Mouse (Mus musculus) liver, embryonic 13.5 days (tissue): ENCODE measurements around the gene Hsf2bp. TPM values are rescaled to one million over a fixed set of nuclear protein-coding genes. Genes with fewer than 3 reads are reported as not detected.

Source experiments
- ATAC-seq: fragments of 200-750 bp; cut with Nextera tagmentation; 2 replicates; pipeline ENCODE4 v1.8.0; 2017; ENCODE audit warnings: low read depth, mild to moderate bottlenecking, moderate number of reproducible peaks, moderate library complexity
- DNase-seq: peaks from one replicate; pipeline ENCODE4 v3.0.0; 2022
- H3K27ac ChIP-seq: fragments of 300-500 bp; sonication (generic); 2 replicates; pipeline ENCODE4 v1.5.1; 2015; ENCODE audit warnings: moderate library complexity, mild to moderate bottlenecking, inconsistent platforms
- H3K27me3 ChIP-seq: fragments of 300-500 bp; sonication (generic); 2 replicates; pipeline ENCODE4 v1.6.1; 2015; ENCODE audit warnings: mild to moderate bottlenecking, inconsistent platforms
- H3K36me3 ChIP-seq: fragments of 300-500 bp; sonication (generic); 2 replicates; pipeline ENCODE4 v1.6.1; 2015; ENCODE audit warnings: mild to moderate bottlenecking, inconsistent platforms
- H3K4me1 ChIP-seq: fragments of 300-500 bp; sonication (generic); replicated peaks from 2 replicates; pipeline ENCODE4 v1.6.1; 2015; ENCODE audit warnings: inconsistent platforms
- H3K4me2 ChIP-seq: fragments of 300-500 bp; sonication (generic); 2 replicates; pipeline ENCODE4 v1.6.1; 2015; ENCODE audit warnings: inconsistent platforms, mild to moderate bottlenecking, moderate library complexity
- H3K4me3 ChIP-seq: fragments of 300-500 bp; sonication (generic); replicated peaks from 2 replicates; pipeline ENCODE4 v1.5.1; 2015; ENCODE audit warnings: mild to moderate bottlenecking, inconsistent platforms
- H3K9ac ChIP-seq: fragments of 300-500 bp; sonication (generic); 2 replicates; pipeline ENCODE4 v1.6.1; 2015; ENCODE audit warnings: mild to moderate bottlenecking, inconsistent platforms
- H3K9me3 ChIP-seq: fragments of 300-500 bp; sonication (generic); replicated peaks from 2 replicates; pipeline ENCODE4 v1.6.1; 2016; ENCODE audit warnings: inconsistent platforms
- WGBS: fragments of 180-500 bp; shearing (Covaris S2); methylation state at CpG from one replicate; pipeline ENCODE4 v1.1.7; 2015; ENCODE audit not compliant: insufficient replicate concordance; 5-methylcytosine and 5-hydroxymethylcytosine counted together
- polyA plus RNA-seq: library from polyadenylated mRNA; unstranded; fragments of >200 nt; fragmentation: Nextera tagmentation; extraction: Ambion mirVana; gene quantifications from 2 replicates; pipeline ENCODE4 v1.2.1, GENCODE M21; 2015

Hsf2bp gene
- polyA plus RNA-seq, 1 experiment from 2014 or later = 0.25 TPM

DNA sequence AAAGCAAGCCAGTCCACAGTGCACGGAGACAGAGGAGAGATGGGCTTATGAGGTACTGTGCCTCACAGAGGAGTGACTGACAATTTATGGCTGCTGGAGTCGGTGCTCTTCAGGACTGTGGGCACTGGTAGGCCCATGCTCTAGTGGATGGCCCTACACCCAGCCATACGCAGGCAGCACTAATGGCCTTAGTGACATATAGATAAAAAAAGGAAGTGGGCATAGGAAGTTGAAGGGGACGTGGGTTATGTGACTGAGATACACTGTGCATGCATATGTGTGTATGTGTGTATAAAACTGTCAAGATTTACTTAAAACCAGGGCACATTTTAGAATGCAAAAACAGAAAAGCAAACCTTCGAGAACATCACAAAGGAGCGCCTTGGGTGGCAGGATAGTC lies 24.5 kb downstream of the Hsf2bp start:
- ATAC-seq (no peak; the same call in 1 of the 2 replicates), DNase-seq (no peak)
- WGBS = 48% methylated on average over 6 of the region's 6 CpGs
- Histone ChIP-seq H3K9ac (no peak overlapping the region), H3K9me3 (no peaks in the 10 kb centered on the region), H3K4me2 (no peak overlapping the region), H3K27ac (no peak overlapping the region), H3K36me3 (no peaks in the 10 kb centered on the region), H3K27me3 (no peaks in the 10 kb centered on the region), H3K4me3 (no peak overlapping the region), H3K4me1 (no peaks in the 10 kb centered on the region)

DNA sequence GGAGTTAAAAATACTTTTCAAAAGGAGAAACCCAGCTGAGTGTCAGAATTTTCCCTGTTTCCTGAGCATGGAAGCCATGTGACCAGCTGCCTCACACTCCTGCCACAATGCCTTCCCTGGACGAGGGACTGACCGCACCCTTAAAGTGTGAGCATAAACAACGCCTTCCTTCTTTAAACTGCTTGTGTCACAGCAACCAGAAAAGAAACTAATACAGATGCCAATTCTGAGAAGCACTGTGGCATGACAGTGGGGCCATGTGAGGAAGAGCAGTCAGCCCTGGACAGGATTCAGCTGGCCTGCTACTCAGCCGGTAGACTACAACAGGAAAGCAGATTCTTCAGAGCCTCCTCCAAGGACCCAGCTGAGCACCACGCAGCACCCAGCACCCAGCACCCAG lies 29.3 kb downstream of the Hsf2bp start:
- Histone ChIP-seq H3K4me3 (no peak overlapping the region), H3K9me3 (no peaks in the 10 kb centered on the region), H3K27ac (no peak overlapping the region), H3K36me3 (no peaks in the 10 kb centered on the region), H3K27me3 (no peaks in the 10 kb centered on the region), H3K4me1 (no peaks in the 10 kb centered on the region), H3K4me2 (no peak overlapping the region), H3K9ac (no peak overlapping the region)
- ATAC-seq (no peak), DNase-seq (no peak)
- WGBS = 68% methylated on average over 5 of the region's 5 CpGs

DNA sequence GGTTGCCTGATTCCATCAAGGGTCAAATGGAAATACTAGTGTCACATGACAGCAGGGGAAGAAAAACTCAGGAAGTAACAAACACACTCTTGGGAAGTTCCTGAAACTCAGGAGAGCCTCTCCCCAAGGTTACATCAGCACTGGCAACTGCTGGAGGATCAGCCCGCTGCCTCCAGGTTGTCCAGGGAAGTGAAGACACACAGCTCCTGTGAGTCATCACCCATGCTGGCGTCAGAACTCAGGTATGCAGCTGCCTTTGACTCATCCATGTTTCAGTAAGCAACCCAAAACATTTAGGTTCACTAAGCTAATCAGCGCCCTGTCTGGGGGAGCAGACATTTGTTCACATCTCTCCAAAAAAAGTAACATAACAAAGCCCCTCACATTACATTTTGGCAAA lies 32.9 kb downstream of the Hsf2bp start:
- Histone ChIP-seq H3K36me3 (no peaks in the 10 kb centered on the region), H3K27me3 (no peaks in the 10 kb centered on the region), H3K27ac (no peak overlapping the region), H3K4me3 (no peak overlapping the region), H3K9ac (no peak overlapping the region), H3K4me2 (no peak overlapping the region), H3K4me1 (no peaks in the 10 kb centered on the region), H3K9me3 (no peaks in the 10 kb centered on the region)
- 73% methylated on average over 3 of the region's 3 CpGs for WGBS
- ATAC-seq (no peak), DNase-seq (no peak)

DNA sequence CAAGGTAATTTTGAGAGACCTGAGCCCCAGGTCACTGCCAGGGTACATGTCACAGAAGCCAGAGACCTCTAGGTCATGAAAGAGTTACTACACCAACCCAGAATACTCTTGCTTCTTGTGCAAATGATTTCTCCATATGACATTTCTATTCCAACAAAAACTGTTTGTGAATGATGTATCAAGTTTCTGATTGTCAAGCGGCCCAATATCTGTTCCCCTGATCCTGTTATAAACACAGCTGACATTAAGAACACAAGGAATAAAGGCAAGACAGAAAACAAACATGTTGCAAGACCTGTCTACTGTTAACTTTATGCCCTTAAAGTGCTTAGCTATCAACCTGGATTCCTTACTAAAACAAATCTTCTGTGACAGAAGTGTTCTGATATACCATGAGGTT lies 37.8 kb downstream of the Hsf2bp start:
- 75% methylated on average over 1 of the region's 1 CpGs for WGBS
- Histone ChIP-seq H3K27ac (no peak overlapping the region), H3K4me2 (no peak overlapping the region), H3K4me1 (peaks cover 26% of the 10 kb centered on the region), H3K9ac (no peak overlapping the region), H3K4me3 (no peak overlapping the region), H3K9me3 (no peaks in the 10 kb centered on the region), H3K27me3 (no peaks in the 10 kb centered on the region), H3K36me3 (no peaks in the 10 kb centered on the region)
- DNase-seq = no peak
- no peak for ATAC-seq

DNA sequence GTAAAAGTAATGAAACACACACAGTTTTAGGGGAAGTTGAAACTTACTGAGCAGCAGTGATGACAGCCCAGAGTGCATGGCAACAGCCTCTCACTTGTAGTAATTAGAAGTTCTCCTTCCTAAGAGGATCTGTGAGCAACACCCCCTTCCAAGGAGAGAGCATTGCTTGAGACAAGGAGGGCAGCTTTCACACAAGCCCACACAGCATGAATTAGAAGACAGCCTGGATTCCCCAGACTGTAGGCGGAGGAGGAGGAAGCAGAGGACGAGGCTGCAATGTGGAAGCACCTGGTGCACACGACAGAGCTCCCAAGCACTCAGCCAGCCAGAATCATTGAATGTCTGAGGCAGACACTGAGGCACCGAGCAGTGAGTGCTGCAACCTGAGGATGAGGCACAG lies 39.8 kb downstream of the Hsf2bp start:
- H3K27me3 ChIP-seq = no peaks in the 10 kb centered on the region
- H3K4me2 ChIP-seq = no peak overlapping the region
- H3K4me3 ChIP-seq = no peak overlapping the region
- ATAC-seq (no peak), DNase-seq (no peak)
- peak overlapping the region; percentile 47 for H3K27ac ChIP-seq
- H3K9ac ChIP-seq = no peak overlapping the region
- H3K9me3 ChIP-seq = no peaks in the 10 kb centered on the region
- H3K36me3 ChIP-seq = no peaks in the 10 kb centered on the region
- 36% methylated on average over 4 of the region's 4 CpGs for WGBS
- peaks cover 28% of the 10 kb centered on the region for H3K4me1 ChIP-seq

DNA sequence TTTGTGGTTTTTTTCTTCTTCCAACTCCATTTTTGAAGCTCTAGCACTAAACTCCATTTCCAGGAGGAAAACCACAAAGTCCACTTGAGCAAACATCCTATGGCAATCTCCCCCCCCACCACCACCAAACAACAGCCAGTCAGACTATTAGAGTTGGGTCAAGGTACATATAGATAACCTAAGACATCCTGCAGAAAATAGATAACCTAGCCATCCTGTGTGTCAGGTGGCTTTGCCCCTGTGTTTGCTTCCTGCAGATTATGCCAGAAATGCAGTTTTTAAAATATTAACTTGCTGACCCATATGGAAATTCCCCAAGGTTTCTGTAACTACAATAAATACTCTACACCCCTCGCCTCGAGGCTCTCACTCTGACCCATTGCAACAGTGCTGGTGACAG lies 40.4 kb downstream of the Hsf2bp start:
- no peak for DNase-seq
- ATAC-seq = peak; percentile 73
- peak overlapping the region; percentile 47; the same call in 1 of the 2 replicates for H3K27ac ChIP-seq
- no peaks in the 10 kb centered on the region for H3K36me3 ChIP-seq
- WGBS = 9% methylated on average over 2 of the region's 2 CpGs
- H3K27me3 ChIP-seq = no peaks in the 10 kb centered on the region
- H3K4me3 ChIP-seq = no peak overlapping the region
- peaks cover 28% of the 10 kb centered on the region for H3K4me1 ChIP-seq
- no peak overlapping the region for H3K4me2 ChIP-seq
- H3K9me3 ChIP-seq = no peaks in the 10 kb centered on the region
- no peak overlapping the region for H3K9ac ChIP-seq

DNA sequence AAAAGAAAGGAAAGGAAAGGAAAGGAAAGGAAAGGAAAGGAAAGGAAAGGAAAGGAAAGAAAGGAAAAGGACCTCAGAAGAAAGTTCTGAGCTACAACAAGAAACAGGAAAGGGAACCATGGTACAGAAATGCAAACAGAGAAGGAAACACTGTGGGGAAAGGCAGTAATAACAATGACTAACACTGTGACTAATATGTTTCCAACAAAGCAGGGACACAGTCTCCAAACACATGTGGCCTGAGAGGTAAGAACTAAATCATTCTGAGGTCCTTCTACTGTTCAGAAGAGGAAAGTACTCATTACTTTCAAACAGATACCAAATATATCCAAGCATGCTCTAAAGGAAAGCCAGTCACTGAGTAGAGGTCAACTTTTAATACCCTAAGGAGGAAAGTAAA lies 42.0 kb downstream of the Hsf2bp start:
- Histone ChIP-seq H3K36me3 (no peaks in the 10 kb centered on the region), H3K9me3 (no peaks in the 10 kb centered on the region), H3K4me1 (peaks cover 28% of the 10 kb centered on the region), H3K27me3 (no peaks in the 10 kb centered on the region), H3K9ac (no peak overlapping the region), H3K27ac (no peak overlapping the region), H3K4me3 (no peak overlapping the region), H3K4me2 (no peak overlapping the region)
- ATAC-seq (no peak), DNase-seq (no peak)

DNA sequence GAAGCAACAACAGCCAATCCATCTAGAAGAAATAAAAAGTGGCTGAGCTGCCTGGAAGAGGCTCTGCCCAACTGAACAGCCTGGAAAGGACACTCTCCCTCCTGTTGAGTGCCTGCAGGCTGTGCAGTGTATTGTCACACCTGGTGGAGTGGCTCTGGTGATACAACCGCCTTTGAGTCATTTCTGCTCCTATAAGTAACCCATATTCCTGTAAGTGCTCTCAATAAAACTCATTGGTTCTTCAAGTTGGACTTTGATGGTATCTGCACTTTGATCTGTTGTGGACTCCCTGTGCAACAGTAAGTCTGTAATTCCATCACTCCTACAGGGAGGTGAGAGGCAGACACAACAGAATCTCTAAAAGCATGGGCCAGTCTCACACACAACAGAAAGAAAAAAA lies 42.8 kb downstream of the Hsf2bp start:
- Histone ChIP-seq H3K36me3 (no peaks in the 10 kb centered on the region), H3K9ac (no peak overlapping the region), H3K4me3 (no peak overlapping the region), H3K27ac (no peak overlapping the region), H3K4me2 (no peak overlapping the region), H3K4me1 (peaks cover 28% of the 10 kb centered on the region), H3K27me3 (no peaks in the 10 kb centered on the region), H3K9me3 (no peaks in the 10 kb centered on the region)
- ATAC-seq = no peak
- 59% methylated on average over 1 of the region's 1 CpGs for WGBS
- no peak for DNase-seq

DNA sequence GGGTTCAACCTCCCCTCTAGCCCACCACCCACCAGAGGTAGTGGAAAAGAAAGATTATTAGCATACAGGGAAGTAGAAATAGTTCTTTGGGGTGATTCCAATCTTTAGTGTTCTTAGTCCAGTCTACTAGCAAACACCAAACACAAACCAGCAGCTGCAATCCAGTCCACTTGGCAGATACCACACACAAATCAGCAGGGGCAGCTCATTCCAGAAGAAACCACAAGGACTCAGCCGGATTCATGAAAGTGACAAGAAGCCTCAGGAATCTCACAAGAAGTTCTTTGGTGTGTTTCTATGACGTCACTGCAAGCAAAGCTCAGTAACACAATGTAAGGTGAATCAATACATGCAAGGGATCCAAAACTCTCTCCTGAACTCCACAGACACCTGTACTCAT lies 44.1 kb downstream of the Hsf2bp start:
- H3K27ac ChIP-seq = no peak overlapping the region
- 49% methylated on average over 2 of the region's 2 CpGs for WGBS
- no peaks in the 10 kb centered on the region for H3K27me3 ChIP-seq
- peaks cover 28% of the 10 kb centered on the region for H3K4me1 ChIP-seq
- H3K9me3 ChIP-seq = no peaks in the 10 kb centered on the region
- no peak overlapping the region for H3K4me2 ChIP-seq
- H3K4me3 ChIP-seq = no peak overlapping the region
- H3K9ac ChIP-seq = no peak overlapping the region
- no peaks in the 10 kb centered on the region for H3K36me3 ChIP-seq
- DNase-seq = no peak
- ATAC-seq = no peak

DNA sequence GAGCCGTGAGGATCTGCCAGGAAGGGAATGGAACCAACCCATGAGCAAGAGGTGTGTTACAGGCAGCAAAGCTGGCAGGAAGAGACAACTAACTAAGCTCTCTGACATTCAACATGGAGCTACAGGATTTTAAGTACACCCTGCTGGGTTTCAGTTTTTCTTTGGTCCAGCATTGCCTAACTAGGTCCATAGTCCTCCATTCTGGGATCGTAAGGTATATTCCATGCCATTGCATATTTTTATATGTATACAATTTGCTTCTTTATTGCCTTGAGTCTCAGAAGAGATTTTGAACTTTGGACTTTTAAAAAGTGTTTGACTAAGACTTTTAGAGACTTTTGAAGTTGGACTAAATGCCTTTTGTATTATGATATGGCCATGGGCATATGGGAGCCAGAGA lies 47.1 kb downstream of the Hsf2bp start:
- Histone ChIP-seq H3K9ac (no peak overlapping the region), H3K4me3 (no peak overlapping the region), H3K4me1 (peaks cover 3% of the 10 kb centered on the region; the same call in 1 of the 2 replicates), H3K36me3 (no peaks in the 10 kb centered on the region), H3K4me2 (no peak overlapping the region), H3K27me3 (no peaks in the 10 kb centered on the region), H3K9me3 (no peaks in the 10 kb centered on the region), H3K27ac (no peak overlapping the region)
- ATAC-seq (no peak), DNase-seq (no peak)
- WGBS = 63% methylated on average over 2 of the region's 2 CpGs

DNA sequence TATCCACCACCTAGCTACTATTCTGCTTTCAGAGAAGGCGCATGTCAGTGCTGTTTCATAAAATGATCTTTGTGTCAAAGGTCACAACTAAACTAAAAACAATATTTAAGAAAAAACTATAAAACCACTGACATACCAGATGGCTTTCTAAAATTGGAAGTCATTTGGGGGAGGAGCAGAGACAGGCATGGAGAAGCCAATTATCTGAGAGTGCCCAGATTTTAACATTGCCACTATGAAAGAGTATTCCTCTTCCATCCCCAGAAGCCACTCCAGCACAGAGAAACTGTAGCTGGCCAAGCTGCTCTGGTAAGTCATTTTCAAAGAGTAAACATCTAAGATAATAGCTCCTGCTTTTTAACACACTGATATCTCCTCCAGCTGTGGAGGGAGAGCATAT lies 49.2 kb downstream of the Hsf2bp start:
- ATAC-seq = no peak
- no peak overlapping the region for H3K4me2 ChIP-seq
- H3K36me3 ChIP-seq = no peaks in the 10 kb centered on the region
- no peak overlapping the region for H3K9ac ChIP-seq
- DNase-seq = no peak
- WGBS = 74% methylated on average over 1 of the region's 1 CpGs
- H3K4me3 ChIP-seq = no peak overlapping the region
- no peaks in the 10 kb centered on the region for H3K27me3 ChIP-seq
- no peaks in the 10 kb centered on the region for H3K9me3 ChIP-seq
- H3K27ac ChIP-seq = no peak overlapping the region
- peaks cover 10% of the 10 kb centered on the region for H3K4me1 ChIP-seq

DNA sequence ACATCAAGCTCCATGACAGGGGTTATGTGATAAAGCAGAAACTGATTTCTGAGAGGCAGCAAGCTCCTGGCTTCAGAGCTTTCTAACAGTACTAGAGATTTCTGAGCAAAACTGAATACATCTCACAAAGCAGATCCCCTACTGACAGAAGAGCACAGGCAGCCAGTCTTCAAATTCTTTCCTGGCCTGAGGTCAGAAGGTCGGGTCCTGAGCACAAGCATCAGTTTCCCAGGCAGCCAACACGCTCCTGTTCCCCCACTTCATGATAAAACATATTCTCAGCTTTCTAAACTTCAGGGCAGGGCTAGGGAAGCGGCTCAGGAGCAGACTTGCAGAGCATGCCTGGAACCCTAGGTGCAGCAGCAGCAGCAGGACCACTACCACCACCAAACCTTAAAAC lies 52.7 kb downstream of the Hsf2bp start:
- Histone ChIP-seq H3K4me3 (no peak overlapping the region), H3K36me3 (no peaks in the 10 kb centered on the region), H3K9ac (no peak overlapping the region), H3K27me3 (no peaks in the 10 kb centered on the region), H3K9me3 (no peaks in the 10 kb centered on the region), H3K4me2 (no peak overlapping the region), H3K27ac (no peak overlapping the region), H3K4me1 (peaks cover 16% of the 10 kb centered on the region)
- WGBS = 45% methylated on average over 3 of the region's 3 CpGs
- no peak for DNase-seq
- ATAC-seq = no peak
